Mouse (Mus musculus): Measurements from ENCODE around the gene Hpcal4.

The Hpcal4 gene

DNA sequence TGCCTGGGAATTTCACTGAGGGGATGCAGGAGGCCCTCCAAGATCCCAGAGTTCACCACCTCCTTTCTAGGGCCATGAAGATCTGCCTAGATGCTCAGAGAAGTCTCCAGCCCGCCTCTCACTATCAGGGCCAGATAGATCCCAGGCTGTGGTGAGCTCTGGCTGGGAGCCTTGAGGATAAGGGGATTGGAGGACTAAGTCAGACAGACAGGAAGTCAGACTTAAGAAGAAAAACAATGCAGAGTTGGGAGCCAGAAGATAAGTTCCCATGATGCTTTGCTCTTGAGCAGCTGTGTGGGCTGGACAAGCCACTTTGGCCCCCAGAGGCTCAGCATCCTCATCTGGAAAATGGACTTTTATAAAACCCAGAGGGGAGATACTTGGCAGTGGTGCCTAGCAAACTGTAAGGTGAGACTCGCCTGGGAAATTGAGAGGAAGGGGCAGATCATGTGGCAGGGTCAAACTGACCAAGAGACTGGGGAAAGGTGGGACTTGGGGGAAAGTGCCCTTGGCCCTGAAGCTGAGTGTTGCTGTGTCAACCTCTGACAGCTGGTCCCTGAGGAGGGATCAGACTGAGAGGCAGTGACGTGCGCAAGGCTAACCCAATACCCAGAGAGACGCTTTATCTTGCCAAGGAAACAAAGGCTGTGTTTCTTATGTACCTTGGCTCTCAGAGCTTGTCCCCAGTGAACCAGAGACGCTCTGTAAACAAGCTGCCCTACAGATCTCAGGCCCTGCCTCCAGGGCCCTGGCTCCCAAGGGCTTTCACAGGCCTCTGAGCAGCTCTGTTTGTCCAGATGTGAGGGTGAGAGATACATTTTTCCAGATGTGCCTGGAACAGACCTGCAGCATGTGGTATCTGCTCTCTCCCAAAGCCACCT lies 54.6 kb downstream of the Hpcal4 start:
- no peak for DNase-seq (ENCODE audit: low read depth, low spot score)

DNA sequence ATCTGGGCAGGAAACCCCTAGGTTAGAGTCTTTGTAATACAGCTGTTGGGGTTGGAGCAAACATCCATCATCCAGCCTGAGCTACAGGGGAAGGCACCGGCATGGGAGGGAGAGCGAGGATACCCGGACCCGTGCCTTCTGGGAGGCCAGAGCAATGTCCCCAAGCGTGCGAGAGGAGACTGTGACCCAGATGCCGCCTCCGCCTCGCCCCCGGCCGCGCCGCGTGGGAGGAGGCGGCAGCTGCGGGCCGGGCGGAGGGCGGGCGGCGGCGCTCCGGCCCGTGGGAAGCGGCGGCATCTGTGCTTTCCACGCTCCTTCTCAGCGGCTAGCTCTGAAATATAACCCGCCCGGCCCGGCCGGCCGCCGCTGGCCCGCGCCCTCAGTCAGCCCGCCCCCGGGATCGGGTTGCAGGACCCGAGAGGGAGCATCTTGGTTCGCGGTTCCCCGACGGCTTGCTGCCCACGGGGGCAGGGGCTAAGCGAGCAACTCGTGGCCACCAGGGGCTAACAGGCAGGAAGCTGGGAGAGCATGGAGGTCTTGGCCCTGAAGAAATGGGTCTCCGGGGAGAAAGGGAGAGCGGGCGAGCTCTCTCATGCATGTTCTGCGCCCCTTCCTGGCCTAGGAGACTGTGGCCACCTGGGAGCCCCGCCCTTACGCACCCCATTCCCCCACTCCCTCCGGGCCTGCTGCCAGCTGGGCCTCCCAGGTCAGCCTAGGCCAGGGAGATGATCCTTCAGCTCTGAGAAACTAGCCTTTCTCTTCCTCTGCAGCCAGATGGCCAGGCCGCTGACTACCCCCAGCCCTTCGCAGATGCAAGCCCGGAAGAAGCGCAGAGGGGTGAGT lies 56.6 kb downstream of the Hpcal4 start:
- no peak for DNase-seq (ENCODE audit: low read depth, low spot score)

Measured in brain, adult 2 months (tissue).